Mouse (Mus musculus) kidney, adult 11 months (tissue): ENCODE measurements at regions not wholly inside any gene's neighbourhood (a gene's known extent, or its start where the extent isn't known, plus 50 kb on each side); places are given as distances from the start of the nearest gene placed in this dataset.

ENCODE experiments used
- DNase-seq: peaks from one replicate; pipeline ENCODE4 v3.0.0; 2022

DNA sequence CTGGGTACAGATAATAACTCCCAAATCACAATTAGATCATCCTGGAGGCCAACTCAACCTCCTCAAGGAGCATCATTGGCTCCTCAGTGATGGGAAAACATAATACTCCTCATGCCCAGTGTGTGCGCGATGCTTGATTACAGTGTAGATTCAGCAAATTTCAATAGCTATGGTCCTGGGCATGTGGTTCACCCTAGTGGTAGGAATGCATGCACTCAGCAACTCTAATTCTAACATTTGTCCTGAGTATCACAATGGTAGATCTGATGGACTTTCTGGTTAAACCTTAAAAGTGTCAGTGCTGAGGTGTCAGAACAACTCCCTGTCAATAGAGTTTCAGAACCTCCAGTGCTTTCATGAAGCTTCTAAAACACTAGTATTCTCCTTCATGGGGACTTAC, 442.0 kb downstream of the Hsfy2 start:
- DNase-seq, result no peak

DNA sequence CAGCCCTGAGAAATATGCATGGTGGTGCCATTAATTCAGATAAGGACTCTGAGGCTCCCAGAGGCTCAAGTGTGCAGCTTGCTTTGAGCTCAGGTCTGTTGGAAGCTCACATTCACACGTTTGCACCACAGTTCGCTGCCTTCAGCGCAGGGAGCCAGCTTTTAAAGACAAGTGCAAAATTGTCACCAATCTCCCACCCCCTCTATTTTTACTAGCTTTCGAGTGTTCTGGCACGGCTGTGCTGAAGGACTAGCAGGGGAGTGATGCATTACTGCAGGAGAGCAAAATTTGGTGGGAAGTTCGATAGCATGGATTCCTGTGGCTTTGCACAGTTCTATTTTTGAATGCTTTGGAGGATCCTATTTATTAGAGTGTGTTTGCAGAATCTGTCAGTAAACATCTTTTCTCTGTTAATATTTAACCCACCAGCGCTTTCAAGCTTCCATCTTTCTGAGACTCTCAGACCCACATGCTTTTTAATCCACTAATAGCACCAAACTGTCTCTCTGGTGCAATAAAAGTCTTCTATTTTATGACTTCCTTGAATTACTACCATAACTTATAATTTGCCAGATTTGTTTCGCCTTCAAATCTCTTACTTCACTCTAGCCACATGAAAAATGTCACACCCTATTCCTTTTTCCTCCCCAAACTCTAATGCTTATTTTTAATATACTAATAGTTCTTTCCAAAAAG, 453.6 kb downstream of the Hsfy2 start:
- DNase-seq, result no peak

DNA sequence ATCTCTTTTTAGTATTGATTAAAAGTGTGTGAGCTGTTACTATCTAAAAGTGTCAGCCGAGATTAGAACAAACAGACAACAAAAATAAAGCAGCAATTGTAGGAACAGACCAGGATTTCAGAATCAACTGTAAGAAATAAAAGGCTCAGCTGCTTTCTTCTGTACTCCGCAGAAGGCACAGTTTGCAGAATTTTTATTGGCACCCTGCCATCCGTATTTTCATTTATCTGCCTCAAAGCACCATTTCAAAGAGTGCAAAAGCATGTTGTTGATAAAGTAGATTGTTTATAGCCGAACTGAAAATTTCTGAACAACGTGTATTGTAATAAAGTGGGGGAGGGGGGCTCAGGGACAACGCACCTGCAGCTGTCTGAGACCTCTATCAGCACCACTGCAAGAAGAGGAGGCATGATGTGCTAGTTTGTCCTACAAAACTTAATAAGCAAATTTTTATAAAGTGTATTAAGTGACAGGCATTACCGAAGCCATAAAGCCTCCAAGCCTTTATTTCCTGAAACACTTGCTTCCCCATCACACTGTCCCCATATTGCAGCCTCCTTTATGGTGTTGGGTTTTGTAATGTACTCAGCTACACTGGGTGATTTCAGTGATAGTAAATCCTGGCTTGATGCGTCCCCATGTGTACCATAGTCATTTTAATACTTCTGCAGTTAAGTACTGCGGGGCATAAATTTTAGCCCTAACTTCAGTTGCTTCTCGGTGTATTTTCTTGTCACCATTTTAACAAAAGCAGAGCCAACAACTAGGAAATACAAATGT, 457.8 kb downstream of the Hsfy2 start:
- no peak for DNase-seq

DNA sequence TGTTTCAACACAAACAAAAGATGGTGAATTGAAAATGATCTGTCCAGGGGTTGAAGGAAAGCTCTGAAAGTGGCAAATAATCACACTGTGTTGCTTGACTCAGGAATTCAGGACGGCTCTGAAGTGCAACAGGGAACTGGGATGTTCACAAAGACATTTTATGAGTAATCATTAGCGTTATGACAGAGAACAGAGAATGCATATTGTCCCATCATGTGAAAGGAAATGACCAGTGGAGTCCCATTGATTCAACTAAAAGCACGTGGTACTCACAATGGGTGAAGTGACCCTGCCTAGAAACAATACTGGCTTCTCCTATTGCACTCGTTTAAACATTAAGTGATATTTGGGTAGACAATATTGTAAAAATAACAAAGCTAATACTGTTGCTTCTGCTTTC, 466.1 kb downstream of the Hsfy2 start:
- no peak for DNase-seq

DNA sequence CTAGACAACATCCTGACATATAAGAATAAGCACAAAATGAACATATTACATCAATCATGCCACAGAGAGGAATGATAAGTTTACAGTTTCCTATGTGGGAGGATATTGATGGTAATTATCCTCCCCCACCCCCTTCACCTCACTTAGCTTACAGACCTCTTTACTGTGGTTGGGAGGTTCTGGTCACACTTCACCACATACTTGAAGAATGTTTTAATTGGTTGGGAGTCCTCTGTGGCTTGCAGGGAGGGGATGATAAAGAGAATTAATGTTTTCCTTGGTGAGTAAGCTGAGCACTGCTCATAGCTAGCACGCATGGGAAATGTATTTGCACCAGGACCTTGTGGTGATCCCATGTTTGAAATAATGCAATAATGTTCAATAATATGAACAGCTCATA, 468.5 kb downstream of the Hsfy2 start:
- DNase-seq, result no peak

DNA sequence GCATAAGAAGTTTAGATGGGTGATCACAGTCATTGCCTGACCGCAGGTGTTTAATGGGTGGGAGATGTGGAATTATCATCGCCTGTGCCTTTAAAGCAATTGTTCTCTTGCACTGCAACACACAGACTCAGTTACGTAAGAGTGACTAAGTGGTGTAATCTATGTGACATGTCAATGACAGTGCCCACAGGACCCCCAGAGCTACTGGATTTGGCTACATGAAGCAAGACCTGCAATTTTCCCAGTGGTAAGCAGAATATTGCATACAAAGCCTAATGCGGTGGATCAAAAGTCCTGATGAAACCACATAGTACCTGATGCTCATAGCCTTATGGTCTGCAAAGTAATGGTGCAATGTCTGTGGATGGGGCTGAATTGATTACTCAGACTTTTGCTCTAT, 469.2 kb downstream of the Hsfy2 start:
- DNase-seq, result no peak

DNA sequence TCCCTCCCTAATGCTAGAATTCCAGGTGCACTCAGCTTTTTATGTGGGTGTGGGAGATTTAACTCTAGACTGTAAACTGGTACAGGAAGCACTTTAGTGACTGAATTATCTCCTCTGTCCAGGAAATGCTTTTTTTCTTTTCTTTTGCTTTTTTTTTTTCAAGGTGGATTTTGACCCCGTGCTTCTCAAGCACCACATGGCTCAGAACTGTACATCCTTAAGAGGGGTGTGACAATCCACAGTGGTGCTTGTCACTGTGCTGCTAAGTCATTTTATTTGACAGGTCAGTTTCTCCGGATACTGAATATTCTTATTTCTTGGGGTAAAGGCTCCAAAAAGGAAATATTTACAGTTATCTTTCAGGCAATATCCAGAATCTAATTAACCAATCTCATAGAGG, 472.0 kb downstream of the Hsfy2 start:
- no peak for DNase-seq

DNA sequence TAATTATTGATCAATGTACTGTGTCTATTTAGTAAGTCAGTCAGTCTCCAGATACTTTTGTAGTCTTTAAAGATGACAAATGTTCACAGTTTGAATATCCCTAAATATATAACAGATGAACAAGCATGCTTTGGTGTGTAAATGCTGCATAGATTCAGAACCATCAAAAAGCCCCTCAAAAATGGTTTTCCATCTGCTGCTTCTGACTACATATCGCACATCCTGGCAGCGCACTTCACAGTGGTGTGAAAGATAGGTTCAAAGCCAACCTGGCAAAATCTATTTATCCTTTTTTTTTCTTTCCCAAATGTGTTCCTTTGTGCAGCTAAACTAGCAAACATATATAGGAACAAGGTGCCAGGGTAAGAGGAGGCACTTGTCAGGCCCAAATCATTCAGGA, 472.9 kb downstream of the Hsfy2 start:
- DNase-seq, result no peak

DNA sequence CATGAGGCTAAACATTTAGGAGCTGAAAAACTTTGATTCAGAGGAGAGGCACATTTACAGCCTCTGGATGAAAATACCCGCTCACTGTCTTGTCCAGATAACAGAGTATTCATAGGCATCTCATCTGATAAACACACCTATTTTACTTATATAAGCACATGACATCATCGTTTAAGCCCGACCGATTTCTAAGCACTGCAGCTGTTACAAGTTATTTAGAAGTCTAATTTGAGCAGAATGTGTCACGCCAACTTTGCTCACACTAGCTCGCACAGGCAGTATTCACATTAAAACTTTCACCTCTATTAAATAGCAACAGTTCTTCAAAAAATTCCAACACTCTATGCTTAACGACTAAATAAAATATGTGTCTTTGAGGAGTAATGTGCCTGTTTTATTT, 506.3 kb downstream of the Hsfy2 start:
- no peak for DNase-seq

DNA sequence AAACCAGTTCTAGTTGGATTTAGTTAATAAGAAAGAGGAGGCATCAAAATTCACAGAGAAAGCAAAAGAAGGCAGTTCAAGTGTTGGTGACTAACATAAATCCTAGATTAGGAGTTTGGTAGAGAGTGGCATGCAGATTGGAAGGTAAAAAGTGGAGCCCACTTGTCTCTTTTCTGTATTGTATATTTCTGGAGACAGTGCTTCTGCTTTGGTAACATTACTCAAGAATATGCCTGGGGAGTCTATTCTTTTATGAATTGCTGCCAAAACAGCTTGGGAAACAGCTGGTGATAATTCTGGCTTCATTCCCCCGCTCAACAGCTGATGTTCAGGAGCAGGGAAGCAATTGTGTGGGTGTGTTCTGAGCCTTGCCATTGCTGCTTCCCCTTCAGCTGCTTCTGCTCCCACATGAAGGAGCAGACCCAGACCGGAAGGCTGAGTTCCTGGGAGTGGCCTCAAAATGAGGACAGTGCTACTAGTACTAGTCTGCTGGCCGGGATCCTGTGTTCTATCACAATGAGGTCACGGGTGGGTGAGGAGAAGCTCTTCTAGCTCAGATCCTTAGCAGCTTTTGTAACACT, 547.9 kb downstream of the Hsfy2 start:
- peak; percentile 8 for DNase-seq

DNA sequence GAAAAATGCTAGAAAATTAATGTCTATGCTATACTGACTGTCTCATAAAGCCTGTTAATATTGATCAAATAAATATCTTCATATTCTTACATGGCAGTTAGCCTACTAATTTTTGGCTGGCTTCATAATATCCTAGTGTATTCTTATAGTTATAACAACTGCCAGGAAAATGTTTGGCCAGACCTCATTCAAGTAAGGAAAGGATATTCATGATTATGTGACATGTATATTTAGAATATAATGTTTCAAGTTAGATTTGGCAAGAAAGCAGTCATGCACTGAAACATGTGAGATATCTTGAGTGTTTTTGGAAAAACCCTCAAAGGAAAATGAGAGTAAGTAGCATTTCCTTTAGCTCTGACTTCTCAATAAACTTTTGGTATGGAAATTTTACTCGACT, 548.9 kb downstream of the Hsfy2 start:
- DNase-seq, result no peak

DNA sequence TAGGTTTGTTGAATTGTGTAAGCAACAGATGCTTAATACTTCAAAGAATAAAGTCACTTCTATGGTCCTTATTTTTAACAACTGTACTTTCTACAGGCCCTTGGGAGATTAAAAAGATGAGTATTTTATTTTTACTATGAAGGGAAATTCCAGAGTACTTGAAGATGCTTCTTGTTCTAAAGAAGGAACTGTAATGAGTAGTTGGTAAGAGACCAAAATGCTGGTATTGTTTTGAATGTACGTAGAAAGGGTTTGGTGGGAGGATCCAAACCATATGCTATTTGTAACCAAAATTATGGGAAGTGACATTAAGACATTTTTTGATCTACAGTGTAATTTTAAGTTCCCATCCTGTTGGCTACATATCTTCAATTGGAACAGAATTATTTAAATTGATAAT, 560.5 kb downstream of the Hsfy2 start:
- DNase-seq, result no peak

DNA sequence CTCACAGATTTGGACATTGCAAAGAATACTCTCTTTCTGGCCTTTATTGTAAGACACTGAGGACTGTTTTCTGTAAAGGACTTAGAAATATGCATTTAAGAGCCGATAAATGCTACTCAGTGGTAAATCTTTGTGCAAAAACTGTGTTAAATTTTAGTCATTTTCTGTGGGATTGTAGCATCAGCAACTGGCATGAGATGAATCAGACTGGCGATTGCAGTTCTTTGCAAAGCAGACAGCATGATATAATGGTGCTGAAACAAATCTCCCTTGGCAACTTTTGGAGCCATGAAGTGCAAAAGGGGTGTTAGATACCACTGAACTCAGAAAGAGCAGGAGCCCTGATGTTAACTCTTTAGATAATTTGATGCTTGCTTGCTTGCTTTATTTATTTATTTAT, 565.0 kb downstream of the Hsfy2 start:
- DNase-seq, result no peak

DNA sequence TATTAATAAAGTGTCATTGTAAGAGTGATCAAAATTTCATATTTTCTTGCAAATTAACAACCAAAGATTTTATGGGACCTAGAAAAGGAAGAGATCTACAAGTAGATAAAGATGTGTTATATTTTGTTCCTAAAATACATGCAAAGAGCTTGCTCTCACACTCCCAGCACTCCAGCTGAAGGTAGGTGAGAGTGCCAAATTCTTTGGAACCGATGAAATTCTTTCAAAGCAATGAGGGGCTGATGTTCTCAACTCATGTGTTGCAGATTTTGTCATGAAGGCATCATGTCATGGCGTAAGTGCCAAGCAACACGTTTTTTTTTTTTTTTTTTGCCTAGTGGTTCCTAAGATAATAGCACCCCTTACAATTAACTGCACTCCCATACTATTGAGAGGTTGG, 573.8 kb downstream of the Hsfy2 start:
- DNase-seq, result no peak
